Mouse (Mus musculus): ENCODE measurements around the gene Cytl1. TPM values are rescaled to one million over a fixed set of nuclear protein-coding genes. Genes with fewer than 3 reads are reported as not detected.

Cytl1 gene
- polyA plus RNA-seq, 1 experiment, result not detected

GRCm38 (mm10) chr5:37762046-37762445 is 26.7 kb downstream of the Cytl1 start:
- TF ChIP-seq GATA1 (IDR thresholded peaks at IDR 0.05; ENCODE audit: low read length) (no peak), TAL1 (IDR thresholded peaks at IDR 0.05; ENCODE audit: low read length) (no peak)
- H3K4me3 ChIP-seq (replicated peaks), result no peak overlapping the region
- no peaks in the 10 kb centered on the region for H3K36me3 ChIP-seq (ENCODE audit: control insufficient read depth)
- no peaks in the 10 kb centered on the region for H3K4me1 ChIP-seq (ENCODE audit: control insufficient read depth)
- no peaks in the 10 kb centered on the region for H3K27me3 ChIP-seq (ENCODE audit: control insufficient read depth)
- no peaks in the 10 kb centered on the region for H3K9me3 ChIP-seq (ENCODE audit: control insufficient read depth, low read length)

- H3K36me3 ChIP-seq (ENCODE audit: control insufficient read depth), result no peaks in the 10 kb centered on the region
- H3K4me3 ChIP-seq (replicated peaks), result no peak overlapping the region
- TF ChIP-seq GATA1 (IDR thresholded peaks at IDR 0.05; ENCODE audit: low read length) (no peak), TAL1 (IDR thresholded peaks at IDR 0.05; ENCODE audit: low read length) (no peak)
- no peaks in the 10 kb centered on the region for H3K27me3 ChIP-seq (ENCODE audit: control insufficient read depth)
- no peaks in the 10 kb centered on the region for H3K9me3 ChIP-seq (ENCODE audit: control insufficient read depth, low read length)
- no peaks in the 10 kb centered on the region for H3K4me1 ChIP-seq (ENCODE audit: control insufficient read depth)
Measured at GRCm38 (mm10) chr5:37765851-37766250, 30.5 kb downstream of the Cytl1 start.

- Histone ChIP-seq H3K4me1 (ENCODE audit: control insufficient read depth) (no peaks in the 10 kb centered on the region), H3K9me3 (ENCODE audit: control insufficient read depth, low read length) (no peaks in the 10 kb centered on the region; the same call in 1 of the 2 replicates), H3K4me3 (replicated peaks) (no peak overlapping the region), H3K36me3 (ENCODE audit: control insufficient read depth) (no peaks in the 10 kb centered on the region), H3K27me3 (ENCODE audit: control insufficient read depth) (no peaks in the 10 kb centered on the region)
- no peak for TF ChIP-seq TAL1 (IDR thresholded peaks at IDR 0.05; ENCODE audit: low read length)
- no peak for TF ChIP-seq GATA1 (IDR thresholded peaks at IDR 0.05; ENCODE audit: low read length)
Measured at GRCm38 (mm10) chr5:37767231-37767630, 31.9 kb downstream of the Cytl1 start.

GRCm38 (mm10) chr5:37769031-37769430 is 33.7 kb downstream of the Cytl1 start:
- H3K4me1 ChIP-seq (ENCODE audit: control insufficient read depth), result no peaks in the 10 kb centered on the region
- no peak for TF ChIP-seq TAL1 (IDR thresholded peaks at IDR 0.05; ENCODE audit: low read length)
- no peak for TF ChIP-seq GATA1 (IDR thresholded peaks at IDR 0.05; ENCODE audit: low read length)
- no peaks in the 10 kb centered on the region for H3K36me3 ChIP-seq (ENCODE audit: control insufficient read depth)
- no peak overlapping the region for H3K4me3 ChIP-seq (replicated peaks)
- H3K27me3 ChIP-seq (ENCODE audit: control insufficient read depth), result no peaks in the 10 kb centered on the region
- no peaks in the 10 kb centered on the region; the same call in none of the 2 replicates for H3K9me3 ChIP-seq (ENCODE audit: control insufficient read depth, low read length)

GRCm38 (mm10) chr5:37770870-37771269 is 35.6 kb downstream of the Cytl1 start:
- Histone ChIP-seq H3K27me3 (ENCODE audit: control insufficient read depth) (no peaks in the 10 kb centered on the region), H3K36me3 (ENCODE audit: control insufficient read depth) (no peaks in the 10 kb centered on the region), H3K4me1 (ENCODE audit: control insufficient read depth) (no peaks in the 10 kb centered on the region), H3K9me3 (ENCODE audit: control insufficient read depth, low read length) (no peaks in the 10 kb centered on the region; the same call in none of the 2 replicates), H3K4me3 (replicated peaks) (no peak overlapping the region)
- TF ChIP-seq TAL1 (IDR thresholded peaks at IDR 0.05; ENCODE audit: low read length), result no peak
- TF ChIP-seq GATA1 (IDR thresholded peaks at IDR 0.05; ENCODE audit: low read length), result no peak

GRCm38 (mm10) chr5:37774011-37774410 is 38.7 kb downstream of the Cytl1 start:
- H3K4me3 ChIP-seq (replicated peaks), result no peak overlapping the region
- TF ChIP-seq GATA1 (IDR thresholded peaks at IDR 0.05; ENCODE audit: low read length), result no peak
- no peak for TF ChIP-seq TAL1 (IDR thresholded peaks at IDR 0.05; ENCODE audit: low read length)
- H3K4me1 ChIP-seq (ENCODE audit: control insufficient read depth), result no peaks in the 10 kb centered on the region
- no peaks in the 10 kb centered on the region for H3K27me3 ChIP-seq (ENCODE audit: control insufficient read depth)
- H3K36me3 ChIP-seq (ENCODE audit: control insufficient read depth), result no peaks in the 10 kb centered on the region
- no peaks in the 10 kb centered on the region; the same call in none of the 2 replicates for H3K9me3 ChIP-seq (ENCODE audit: control insufficient read depth, low read length)

GRCm38 (mm10) chr5:37775681-37776080 is 40.4 kb downstream of the Cytl1 start:
- no peak overlapping the region for H3K4me3 ChIP-seq (replicated peaks)
- no peaks in the 10 kb centered on the region for H3K4me1 ChIP-seq (ENCODE audit: control insufficient read depth)
- TF ChIP-seq GATA1 (IDR thresholded peaks at IDR 0.05; ENCODE audit: low read length) (no peak), TAL1 (IDR thresholded peaks at IDR 0.05; ENCODE audit: low read length) (no peak)
- no peaks in the 10 kb centered on the region for H3K36me3 ChIP-seq (ENCODE audit: control insufficient read depth)
- no peaks in the 10 kb centered on the region; the same call in none of the 2 replicates for H3K9me3 ChIP-seq (ENCODE audit: control insufficient read depth, low read length)
- no peaks in the 10 kb centered on the region for H3K27me3 ChIP-seq (ENCODE audit: control insufficient read depth)

- TF ChIP-seq TAL1 (IDR thresholded peaks at IDR 0.05; ENCODE audit: low read length) (no peak), GATA1 (IDR thresholded peaks at IDR 0.05; ENCODE audit: low read length) (no peak)
- H3K9me3 ChIP-seq (ENCODE audit: control insufficient read depth, low read length), result no peaks in the 10 kb centered on the region
- H3K27me3 ChIP-seq (ENCODE audit: control insufficient read depth), result no peaks in the 10 kb centered on the region
- H3K36me3 ChIP-seq (ENCODE audit: control insufficient read depth), result no peaks in the 10 kb centered on the region
- H3K4me3 ChIP-seq (replicated peaks), result no peak overlapping the region
- no peaks in the 10 kb centered on the region for H3K4me1 ChIP-seq (ENCODE audit: control insufficient read depth)
Measured at GRCm38 (mm10) chr5:37783306-37783705, 48.0 kb downstream of the Cytl1 start.

- Histone ChIP-seq H3K4me1 (ENCODE audit: control insufficient read depth) (no peaks in the 10 kb centered on the region), H3K4me3 (replicated peaks) (no peak overlapping the region), H3K36me3 (ENCODE audit: control insufficient read depth) (no peaks in the 10 kb centered on the region), H3K27me3 (ENCODE audit: control insufficient read depth) (no peaks in the 10 kb centered on the region), H3K9me3 (ENCODE audit: control insufficient read depth, low read length) (no peaks in the 10 kb centered on the region)
- TF ChIP-seq GATA1 (IDR thresholded peaks at IDR 0.05; ENCODE audit: low read length) (no peak), TAL1 (IDR thresholded peaks at IDR 0.05; ENCODE audit: low read length) (no peak)
Measured at GRCm38 (mm10) chr5:37784847-37785391, 49.6 kb downstream of the Cytl1 start.

Other genes with a start within 250 kb of the Cytl1 start
- 0.03 and 0.04 TPM in 2 replicates for gene Stk32b, start 18.3 kb upstream of the Cytl1 start, polyA plus RNA-seq (2012)
- not detected in 2 replicates for gene Msx1, start 89.1 kb downstream of the Cytl1 start, polyA plus RNA-seq (2012)

Data from erythroblast, embryonic 14.5 days (primary cell).